Mouse (Mus musculus) adrenal gland, adult 18-20 months (tissue): ENCODE results near the gene Selenbp1. TPM values are rescaled to one million over a fixed set of nuclear protein-coding genes. Genes with fewer than 3 reads are reported as not detected.
A peak's percentile ranks its signal among the peaks of the same experiment; 100 is the strongest.
"Not testable (repeated sequence)": the region's sequence is repeated elsewhere in the genome, so short reads cannot be mapped to it uniquely, and the experiment has no call there.

Experiments used
- DNase-seq, 2 experiments: peaks; one replicate each; pipeline ENCODE4 v3.0.0; 2021 to 2022; ENCODE audit warnings: low spot score in 2 of 2
- total RNA-seq, 2 experiments: library from RNA; stranded (reverse); gene quantifications; 1 replicate in 1 of 2; 2 replicates in 1 of 2; pipeline ENCODE4 v1.2.3; 2021

The Selenbp1 gene
- total RNA-seq, 2 experiments from 2014 or later: 58.8 to 64.6 TPM

DNA sequence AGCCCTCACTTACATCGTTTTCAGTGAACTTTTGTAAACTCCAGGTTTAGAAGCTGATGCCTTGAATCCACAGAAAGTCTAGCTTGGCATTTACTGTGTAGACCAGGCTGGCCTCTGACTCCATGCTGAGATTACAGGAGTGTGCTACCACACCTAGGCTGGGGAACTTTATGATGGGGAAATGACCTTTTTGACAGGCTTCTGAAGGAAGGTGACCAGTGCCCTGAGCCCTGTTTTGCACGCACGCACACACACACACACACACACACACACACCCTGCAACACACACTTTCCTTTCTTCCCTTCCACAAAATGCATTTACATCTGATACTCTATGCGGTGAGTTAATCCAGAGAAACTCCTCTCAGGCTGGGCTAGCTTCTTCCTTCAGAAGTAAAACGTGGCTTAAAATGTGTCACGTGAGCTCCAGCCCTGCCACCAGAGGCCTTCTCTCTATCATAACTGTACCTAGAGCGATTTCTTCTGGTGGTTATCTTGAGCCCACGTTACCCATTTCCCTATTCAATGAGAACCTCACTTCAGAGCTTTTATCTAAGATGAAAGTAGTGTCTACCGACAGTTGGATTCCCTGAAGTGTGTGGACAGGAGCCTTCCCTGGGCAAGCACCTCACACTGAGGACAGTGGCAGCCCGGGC is 1.3 kb upstream of the Selenbp1 start:
- DNase-seq: not testable (repeated sequence)

DNA sequence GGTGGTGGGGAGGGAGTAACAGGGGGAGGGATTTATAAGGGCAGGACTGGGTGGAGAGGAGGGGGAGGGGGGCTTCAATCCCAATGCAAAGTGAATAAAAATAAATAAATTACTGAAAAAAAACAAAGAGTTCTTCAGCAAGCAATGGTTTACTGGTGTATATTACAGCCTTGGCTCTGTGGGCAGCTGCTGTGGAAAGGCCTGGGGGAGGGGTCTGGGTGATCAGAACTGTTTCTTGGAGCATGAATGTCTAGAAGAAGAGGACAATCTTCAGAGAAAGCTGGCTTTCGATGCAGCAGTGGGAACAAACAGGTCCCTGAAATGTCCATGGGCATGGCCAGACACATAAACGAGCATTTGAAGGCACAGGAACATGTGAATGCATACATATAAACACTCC is 577 bp upstream of the Selenbp1 start:
- not testable (repeated sequence) for DNase-seq

- DNase-seq: not testable (repeated sequence)
Measured at GRCm38 (mm10) chr3:94933604-94934003, 748 bp downstream of the Selenbp1 start.

DNA sequence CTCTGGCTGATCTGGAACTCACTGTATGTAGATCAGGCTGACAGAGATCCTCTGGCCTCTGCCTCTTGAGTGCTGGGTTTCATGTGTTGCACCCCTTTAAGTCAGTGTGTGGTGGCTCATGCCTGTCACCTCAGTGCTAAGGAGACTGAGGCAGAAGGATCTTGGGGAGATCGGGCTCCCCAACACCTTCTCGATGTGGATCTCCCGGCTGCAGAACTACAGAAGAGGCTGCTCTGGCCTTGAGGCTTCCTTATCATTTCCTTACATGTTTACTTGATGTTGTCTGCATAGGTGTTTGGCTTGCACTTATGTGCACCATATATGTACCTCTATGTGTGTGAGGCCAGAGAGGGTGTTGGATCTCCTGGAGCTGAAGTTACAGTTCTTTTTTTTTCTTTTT is 1.7 kb downstream of the Selenbp1 start:
- DNase-seq: not testable (repeated sequence)

GRCm38 (mm10) chr3:94935332-94935731 is 2.5 kb downstream of the Selenbp1 start:
- DNase-seq: not testable (repeated sequence)

GRCm38 (mm10) chr3:94936147-94936546 is 3.3 kb downstream of the Selenbp1 start:
- DNase-seq: not testable (repeated sequence)

- DNase-seq: not testable (repeated sequence)
Measured at GRCm38 (mm10) chr3:94937194-94937593, 4.3 kb downstream of the Selenbp1 start.

DNA sequence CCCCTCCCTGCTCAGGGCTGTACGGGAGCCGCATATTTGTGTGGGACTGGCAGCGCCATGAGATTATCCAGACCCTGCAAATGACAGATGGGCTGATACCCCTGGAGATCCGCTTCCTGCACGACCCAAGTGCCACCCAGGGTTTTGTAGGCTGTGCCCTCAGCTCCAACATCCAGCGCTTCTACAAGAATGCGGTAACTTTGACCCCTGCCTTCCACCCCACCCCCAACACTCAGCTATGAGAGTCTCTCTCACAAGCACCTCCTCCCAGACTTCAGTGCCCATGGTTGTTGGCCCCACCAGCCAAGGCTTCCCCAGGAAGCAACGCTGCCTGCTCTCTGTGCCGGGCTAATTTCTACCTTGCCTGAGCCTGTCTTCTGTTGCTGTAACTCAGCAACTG is 7.2 kb downstream of the Selenbp1 start:
- not testable (repeated sequence) for DNase-seq

DNA sequence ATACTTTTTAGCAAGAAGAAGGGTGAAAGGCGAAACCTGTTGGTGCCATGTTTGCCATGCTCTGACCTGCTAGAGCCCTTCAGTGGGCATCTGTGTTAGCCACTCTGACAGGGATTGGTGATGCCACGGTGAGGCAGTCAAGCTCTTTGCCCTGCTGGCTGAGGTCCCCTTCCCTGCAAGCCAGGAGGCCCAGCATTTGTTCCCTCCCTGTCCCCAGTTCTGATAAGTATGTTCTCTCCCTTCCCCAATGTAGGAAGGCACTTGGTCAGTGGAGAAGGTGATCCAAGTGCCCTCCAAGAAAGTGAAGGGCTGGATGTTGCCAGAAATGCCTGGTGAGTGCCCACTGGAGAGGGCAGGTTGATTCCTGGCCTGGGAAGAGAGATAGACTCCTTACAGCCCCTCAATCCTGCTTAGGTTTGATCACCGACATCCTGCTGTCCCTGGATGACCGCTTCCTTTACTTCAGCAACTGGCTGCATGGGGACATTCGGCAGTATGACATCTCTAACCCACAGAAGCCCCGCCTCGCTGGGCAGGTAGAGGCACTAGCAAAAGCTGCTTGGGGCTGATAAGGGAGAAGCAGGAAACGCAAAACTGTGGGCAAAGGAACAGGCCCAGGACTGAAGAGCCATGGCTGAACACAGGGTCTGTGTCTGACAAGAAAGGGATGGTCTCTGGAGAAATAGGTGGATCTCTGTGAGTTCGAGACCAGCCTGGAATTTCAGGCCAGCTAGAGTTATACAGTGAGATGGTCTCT is 9.5 kb downstream of the Selenbp1 start:
- not testable (repeated sequence) for DNase-seq

- not testable (repeated sequence) for DNase-seq
Measured at GRCm38 (mm10) chr3:94943706-94944105, 10.8 kb downstream of the Selenbp1 start.

GRCm38 (mm10) chr3:94948066-94948614 is 15.3 kb downstream of the Selenbp1 start:
- no peak for DNase-seq

DNA sequence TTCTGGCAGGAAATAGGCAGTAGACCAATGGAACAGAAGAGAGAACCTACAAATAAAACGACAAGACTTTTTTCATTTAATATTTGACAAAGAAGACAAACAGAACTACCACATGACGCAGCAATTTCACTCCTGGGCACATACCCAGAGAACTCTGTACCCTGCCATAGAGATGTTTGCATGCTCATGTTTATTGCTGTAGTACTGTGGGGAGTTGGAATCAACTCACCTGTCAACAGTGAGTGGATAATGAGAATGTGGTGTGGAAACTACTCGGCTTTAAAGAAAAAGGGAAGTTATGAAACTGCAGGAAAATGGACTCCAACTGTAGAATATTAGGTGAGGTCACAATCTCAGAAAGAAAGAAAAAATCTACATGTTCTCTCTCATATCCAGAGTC is 16.8 kb downstream of the Selenbp1 start:
- no peak for DNase-seq

- no peak for DNase-seq
Measured at GRCm38 (mm10) chr3:94952806-94953205, 19.9 kb downstream of the Selenbp1 start.

- DNase-seq: no peak
Measured at GRCm38 (mm10) chr3:94953384-94953763, 20.5 kb downstream of the Selenbp1 start.

DNA sequence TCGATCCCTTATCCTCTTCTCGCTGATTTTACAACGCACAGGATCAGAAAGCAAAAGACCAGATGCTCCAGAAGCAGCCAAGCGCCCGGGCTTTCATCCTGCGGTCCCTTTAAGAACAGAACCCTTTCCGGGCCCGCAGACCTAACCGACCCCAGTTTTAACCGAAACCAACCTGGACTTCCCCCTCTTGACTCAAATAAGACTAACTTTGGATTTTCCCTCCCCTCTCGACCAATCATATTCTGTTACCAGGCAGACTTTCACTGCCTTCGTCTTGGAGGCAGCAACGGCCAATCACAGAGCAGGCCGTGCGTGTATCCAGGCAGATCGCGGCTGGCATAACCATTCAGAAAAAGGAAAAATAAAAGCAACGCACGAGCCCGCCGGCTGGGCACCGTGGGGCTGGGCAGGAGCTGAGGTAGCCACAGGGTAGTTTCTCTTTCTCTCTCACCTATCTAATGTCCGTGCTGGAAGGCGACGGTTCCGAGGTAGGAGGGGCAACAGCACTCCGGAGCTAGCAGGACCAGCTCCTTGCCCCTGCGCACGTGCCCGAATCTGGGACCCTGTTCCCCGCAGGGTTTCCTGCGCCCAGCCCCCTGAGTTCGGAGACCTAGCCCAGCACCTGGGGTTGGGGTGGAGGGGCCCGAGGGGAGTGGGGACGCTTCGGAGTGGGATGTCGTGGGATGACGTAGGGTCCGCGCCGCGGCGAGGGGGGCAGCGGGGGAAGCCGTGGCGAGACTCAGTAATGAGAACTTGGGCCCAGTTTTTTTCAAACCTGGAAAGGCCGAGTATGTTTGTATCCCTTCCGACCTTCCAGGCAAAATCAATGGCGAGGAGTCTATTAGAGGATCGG is 21.1 kb downstream of the Selenbp1 start, which contains the start of gene Rfx5:
TSS of gene Rfx5 (plus strand) at position 312 of the 853 bp plus-strand sequence.
- DNase-seq: peak; percentile 78 to 79

GRCm38 (mm10) chr3:94958295-94958694 is 25.4 kb downstream of the Selenbp1 start:
- DNase-seq: no peak

- no peak for DNase-seq
Measured at GRCm38 (mm10) chr3:94959871-94960270, 27.0 kb downstream of the Selenbp1 start.

GRCm38 (mm10) chr3:94960322-94960721 is 27.5 kb downstream of the Selenbp1 start:
- DNase-seq: no peak

GRCm38 (mm10) chr3:94964989-94965388 is 32.1 kb downstream of the Selenbp1 start:
- DNase-seq: no peak

DNA sequence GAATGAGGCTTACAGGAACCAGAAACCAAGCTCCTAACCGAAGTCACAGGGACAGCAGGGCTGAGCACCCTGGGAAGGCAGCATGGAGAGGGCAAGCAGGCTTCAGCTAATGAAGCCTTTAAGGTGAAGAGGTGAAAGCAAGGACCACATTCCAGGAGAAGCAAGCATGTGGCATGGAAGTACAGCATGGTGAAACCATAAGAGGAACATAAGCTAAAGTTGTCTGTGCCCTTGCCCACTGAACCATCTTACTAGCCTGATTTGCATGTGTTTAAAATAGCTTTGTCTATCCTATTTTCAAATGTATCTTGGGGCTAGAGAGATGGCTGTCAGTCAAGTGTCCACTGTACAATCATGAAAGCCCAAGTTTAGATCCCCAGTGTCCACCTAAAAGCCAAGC is 33.0 kb downstream of the Selenbp1 start:
- no peak for DNase-seq

GRCm38 (mm10) chr3:94972552-94972951 is 39.7 kb downstream of the Selenbp1 start:
- no peak for DNase-seq
